Mouse (Mus musculus) 3T3-L1 (cell line): ENCODE measurements around the gene Dagla.
A peak's percentile ranks its signal among the peaks of the same experiment; 100 is the strongest.

ENCODE experiments used
- DNase-seq: peaks from one replicate; pipeline ENCODE4 v3.0.0-alpha.2; 2015; ENCODE audit warnings: low read depth, low spot score

Gene Dagla

GRCm38 (mm10) chr19:10280771-10281540 is 23.7 kb downstream of the Dagla start:
- DNase-seq: no peak

GRCm38 (mm10) chr19:10279668-10280067 is 25.0 kb downstream of the Dagla start:
- DNase-seq: peak; percentile 91

- no peak for DNase-seq
These were observed 25.9 kb downstream of the Dagla start for GRCm38 (mm10) chr19:10278669-10279324.

- DNase-seq: no peak
These were observed 26.9 kb downstream of the Dagla start for GRCm38 (mm10) chr19:10277759-10278158.

GRCm38 (mm10) chr19:10277331-10277730 is 27.3 kb downstream of the Dagla start:
- no peak for DNase-seq

GRCm38 (mm10) chr19:10276483-10277144 is 28.1 kb downstream of the Dagla start:
- no peak for DNase-seq

GRCm38 (mm10) chr19:10274056-10274455 is 30.6 kb downstream of the Dagla start:
- no peak for DNase-seq

GRCm38 (mm10) chr19:10272746-10273145 is 31.9 kb downstream of the Dagla start:
- peak; percentile 57 for DNase-seq

- no peak for DNase-seq
These were observed 33.1 kb downstream of the Dagla start for GRCm38 (mm10) chr19:10271592-10271991.

GRCm38 (mm10) chr19:10270356-10270755 is 34.3 kb downstream of the Dagla start:
- no peak for DNase-seq

- DNase-seq: no peak
These were observed 35.8 kb downstream of the Dagla start for GRCm38 (mm10) chr19:10268851-10269250.

GRCm38 (mm10) chr19:10267953-10268352 is 36.7 kb downstream of the Dagla start:
- DNase-seq: peak; percentile 68

- no peak for DNase-seq
These were observed 37.6 kb downstream of the Dagla start for GRCm38 (mm10) chr19:10267057-10267456.

- peak; percentile 94 for DNase-seq
These were observed 38.4 kb downstream of the Dagla start for GRCm38 (mm10) chr19:10266196-10266850.

- no peak for DNase-seq
These were observed 43.3 kb downstream of the Dagla start for GRCm38 (mm10) chr19:10261369-10261768.

GRCm38 (mm10) chr19:10258279-10259011 is 46.2 kb downstream of the Dagla start:
- DNase-seq: peak; percentile 91

- no peak for DNase-seq
These were observed 56.5 kb downstream of the Dagla start for GRCm38 (mm10) chr19:10248128-10248527.

GRCm38 (mm10) chr19:10247165-10247564 is 57.5 kb downstream of the Dagla start:
- DNase-seq: no peak

- DNase-seq: peak; percentile 70
These were observed 60.5 kb downstream of the Dagla start for GRCm38 (mm10) chr19:10244183-10244582.

- DNase-seq: no peak
These were observed 61.8 kb downstream of the Dagla start for GRCm38 (mm10) chr19:10242916-10243315.

GRCm38 (mm10) chr19:10240654-10241305 is 63.9 kb downstream of the Dagla start, which contains the start of gene Myrf:
Gene Myrf (minus strand): TSS chr19:10240748.
- no peak for DNase-seq
